Mouse (Mus musculus): ENCODE measurements around the gene Ebf1.

Gene Ebf1

GRCm38 (mm10) chr11:45026012-45026411 is 408.9 kb downstream of the Ebf1 start:
- no peak for DNase-seq (ENCODE audit: low spot score in 2 of 2)

GRCm38 (mm10) chr11:45026674-45027073 is 409.6 kb downstream of the Ebf1 start:
- no peak for DNase-seq (ENCODE audit: low spot score in 2 of 2)

- no peak for DNase-seq (ENCODE audit: low spot score in 2 of 2)
Measured at GRCm38 (mm10) chr11:45027076-45027475, 410.0 kb downstream of the Ebf1 start.

GRCm38 (mm10) chr11:45055744-45056610 is 438.9 kb downstream of the Ebf1 start:
- no peak for DNase-seq (ENCODE audit: low spot score in 2 of 2)
